Mouse (Mus musculus): ENCODE data around the gene Tmem255b.
A peak's percentile ranks its signal among the peaks of the same experiment; 100 is the strongest.

The Tmem255b gene

GRCm38 (mm10) chr8:13434889-13435288, at the start of gene Tmem255b:
Gene Tmem255b (plus strand): TSS chr8:13435189.
- no peak for DNase-seq (ENCODE audit: low read depth, low spot score)

GRCm38 (mm10) chr8:13386366-13386765, 48.6 kb upstream of the Tmem255b start:
- DNase-seq (ENCODE audit: low read depth, low spot score) = no peak

GRCm38 (mm10) chr8:13387728-13388127, 47.3 kb upstream of the Tmem255b start:
- DNase-seq (ENCODE audit: low read depth, low spot score) = no peak

GRCm38 (mm10) chr8:13388744-13389143, 46.2 kb upstream of the Tmem255b start:
- DNase-seq (ENCODE audit: low read depth, low spot score) = no peak

- no peak for DNase-seq (ENCODE audit: low read depth, low spot score)
Observed at GRCm38 (mm10) chr8:13393869-13394268, 41.1 kb upstream of the Tmem255b start.

GRCm38 (mm10) chr8:13396725-13397124, 38.3 kb upstream of the Tmem255b start, which contains the start of gene Atp4b:
Gene Atp4b (minus strand): TSS chr8:13396825.
- no peak for DNase-seq (ENCODE audit: low read depth, low spot score)

- DNase-seq (ENCODE audit: low read depth, low spot score) = no peak
Observed at GRCm38 (mm10) chr8:13403517-13403916, 31.5 kb upstream of the Tmem255b start.

- DNase-seq (ENCODE audit: low read depth, low spot score) = peak; percentile 88
Observed at GRCm38 (mm10) chr8:13404666-13405131, 30.3 kb upstream of the Tmem255b start, which contains the start of gene Grk1. Gene Grk1 (plus strand): TSS chr8:13405081.

- peak; percentile 64 for DNase-seq (ENCODE audit: low read depth, low spot score)
Observed at GRCm38 (mm10) chr8:13406011-13406410, 29.0 kb upstream of the Tmem255b start.

GRCm38 (mm10) chr8:13411597-13411996, 23.4 kb upstream of the Tmem255b start:
- DNase-seq (ENCODE audit: low read depth, low spot score) = peak; percentile 54

GRCm38 (mm10) chr8:13412891-13413558, 22.0 kb upstream of the Tmem255b start:
- peak; percentile 56 for DNase-seq (ENCODE audit: low read depth, low spot score)

- no peak for DNase-seq (ENCODE audit: low read depth, low spot score)
Observed at GRCm38 (mm10) chr8:13413823-13414390, 21.1 kb upstream of the Tmem255b start.

GRCm38 (mm10) chr8:13415879-13416278, 19.1 kb upstream of the Tmem255b start:
- no peak for DNase-seq (ENCODE audit: low read depth, low spot score)

GRCm38 (mm10) chr8:13419111-13419639, 15.8 kb upstream of the Tmem255b start:
- DNase-seq (ENCODE audit: low read depth, low spot score) = no peak

GRCm38 (mm10) chr8:13420970-13421369, 14.0 kb upstream of the Tmem255b start:
- DNase-seq (ENCODE audit: low read depth, low spot score) = no peak

GRCm38 (mm10) chr8:13427351-13427750, 7.6 kb upstream of the Tmem255b start:
- DNase-seq (ENCODE audit: low read depth, low spot score) = no peak

GRCm38 (mm10) chr8:13428156-13428555, 6.8 kb upstream of the Tmem255b start:
- DNase-seq (ENCODE audit: low read depth, low spot score) = no peak

GRCm38 (mm10) chr8:13430412-13430811, 4.6 kb upstream of the Tmem255b start:
- no peak for DNase-seq (ENCODE audit: low read depth, low spot score)

GRCm38 (mm10) chr8:13430866-13431265, 4.1 kb upstream of the Tmem255b start:
- no peak for DNase-seq (ENCODE audit: low read depth, low spot score)

- no peak for DNase-seq (ENCODE audit: low read depth, low spot score)
Observed at GRCm38 (mm10) chr8:13433130-13433529, 1.9 kb upstream of the Tmem255b start.

GRCm38 (mm10) chr8:13436052-13436451, 1.1 kb downstream of the Tmem255b start:
- DNase-seq (ENCODE audit: low read depth, low spot score) = peak; percentile 14

- DNase-seq (ENCODE audit: low read depth, low spot score) = no peak
Observed at GRCm38 (mm10) chr8:13437531-13437930, 2.5 kb downstream of the Tmem255b start.

- DNase-seq (ENCODE audit: low read depth, low spot score) = no peak
Observed at GRCm38 (mm10) chr8:13442152-13442551, 7.2 kb downstream of the Tmem255b start.

All from retina, postnatal 7 days (tissue).